Mouse (Mus musculus): ENCODE data around the gene Gm49345. TPM values are rescaled to one million over a fixed set of nuclear protein-coding genes. Genes with fewer than 3 reads are reported as not detected.
A peak's percentile ranks its signal among the peaks of the same experiment; 100 is the strongest.

Gene Gm49345
- total RNA-seq (2012; rRNA removed) = not detected in 2 replicates
- not detected in 2 replicates for total RNA-seq (2014; rRNA removed)
- 1.2 and 1.5 TPM in 2 replicates for polyA plus RNA-seq (2012; ENCODE audit: insufficient read length, low read depth)

GRCm38 (mm10) chr13:67637294-67638007, at the start of gene Gm49345, which contains the start of gene Zfp729a:
Gene Gm49345, minus strand, starts transcription at chr13:67637769.
Gene Zfp729a, minus strand, starts transcription at chr13:67637791.
- in situ Hi-C loops (cut with MboI; ENCODE audit: low pct_ligation_motif_present, low pct_unique_long_range_greater_than_20kb, low sequenced_read_pairs) = no loop called here
- no peaks in the 10 kb centered on the region for H3K9me3 ChIP-seq (replicated peaks; ENCODE audit: low read length)
- TF ChIP-seq IRF4 (IDR thresholded peaks at IDR 0.05; ENCODE audit: low read depth, low read length) (peak; percentile 43; the same call in 1 of the 2 replicates), ETS1 (conservative IDR thresholded peaks at IDR 0.05; ENCODE audit: low read depth, low read length) (0 out of 2 replicates have a peak, but pooled peaks have one; percentile 12), ZNF384 (IDR thresholded peaks at IDR 0.05; ENCODE audit: low read depth, low read length) (peak; percentile 52; the same call in 1 of the 2 replicates), USF1 (IDR thresholded peaks at IDR 0.05; ENCODE audit: low read depth, low read length) (peak; percentile 74), KAT2A (IDR thresholded peaks at IDR 0.05; ENCODE audit: insufficient replicate concordance, low read length) (peak; percentile 95), GABPA (IDR thresholded peaks at IDR 0.05; ENCODE audit: insufficient replicate concordance, low read depth, low read length) (peak; percentile 49; the same call in 1 of the 2 replicates), ZMIZ1 (IDR thresholded peaks at IDR 0.05; ENCODE audit: low read depth, low read length) (no peak), SIN3A (IDR thresholded peaks at IDR 0.05; ENCODE audit: low read length) (0 out of 2 replicates have a peak, but pooled peaks have one; percentile 77), HCFC1 (IDR thresholded peaks at IDR 0.05; ENCODE audit: low read depth, low read length) (peak; percentile 94), RAD21 (IDR thresholded peaks at IDR 0.05; ENCODE audit: low read depth, low read length) (peak; percentile 47), MEF2A (IDR thresholded peaks at IDR 0.05; ENCODE audit: borderline replicate concordance, low read depth, low read length) (no peak), TCF12 (IDR thresholded peaks at IDR 0.05; ENCODE audit: low read depth, low read length) (peak; percentile 52; the same call in 1 of the 2 replicates), MYC (IDR thresholded peaks at IDR 0.05; ENCODE audit: low read depth, low read length) (peak; percentile 95), MAX (IDR thresholded peaks at IDR 0.05; ENCODE audit: low read length) (peak; percentile 98), MAFK (IDR thresholded peaks at IDR 0.05; ENCODE audit: insufficient replicate concordance, low read length) (no peak), TBP (conservative IDR thresholded peaks at IDR 0.05; ENCODE audit: low read depth, low read length) (peak; percentile 88), CTCF (conservative IDR thresholded peaks at IDR 0.05 in 1 of 2, IDR thresholded peaks at IDR 0.05 in 1 of 2; ENCODE audit: low read depth in 2 of 2, low read length in 2 of 2) (peak; percentile 21 to 68; a peak in 3 of 4 replicates), SMC3 (IDR thresholded peaks at IDR 0.05; ENCODE audit: low read depth, low read length) (peak; percentile 43), POLR2A (IDR thresholded peaks at IDR 0.05; ENCODE audit: low read depth, low read length) (peak; percentile 66), USF2 (conservative IDR thresholded peaks at IDR 0.05; ENCODE audit: low read depth, low read length) (peak; percentile 44), NRF1 (IDR thresholded peaks at IDR 0.05; ENCODE audit: low read depth, low read length) (0 out of 2 replicates have a peak, but pooled peaks have one; percentile 22), NELFE (IDR thresholded peaks at IDR 0.05; ENCODE audit: low read depth, low read length) (no peak), UBTF (IDR thresholded peaks at IDR 0.05; ENCODE audit: low read depth, low read length) (no peak), ELF1 (IDR thresholded peaks at IDR 0.05; ENCODE audit: low read depth, low read length) (peak; percentile 95), BHLHE40 (IDR thresholded peaks at IDR 0.05; ENCODE audit: low read depth, low read length) (peak; percentile 95), POLR2AphosphoS2 (IDR thresholded peaks at IDR 0.05; ENCODE audit: low read depth, low read length) (no peak)
- H3K36me3 ChIP-seq (replicated peaks in 1 of 2; ENCODE audit: control insufficient read depth in 1 of 2, insufficient read depth in 1 of 2, low read length in 1 of 2) = peaks cover 4% of the 10 kb centered on the region in 2 experiments
- peak within 1 kb of the TSS; percentile 40 for H3K4me2 ChIP-seq (ENCODE audit: insufficient read depth, low read depth, poor library complexity, severe bottlenecking)
- peak within 1 kb of the TSS; percentile 75 for H3K27ac ChIP-seq (ENCODE audit: insufficient read depth, low read depth)
- 0 out of 2 replicates have a peak, but pooled peaks cover 5% of the 10 kb centered on the region for H3K79me2 ChIP-seq (replicated peaks; ENCODE audit: control insufficient read depth, extremely low read depth, insufficient read depth, poor library complexity, severe bottlenecking)
- H3K4me3 ChIP-seq (replicated peaks in 1 of 3; ENCODE audit: low read depth in 2 of 3, low read length in 2 of 3, poor library complexity in 1 of 3) = peak within 1 kb of the TSS; percentile 64 to 100 (median 92)
- dilution Hi-C loops (cut with MboI; ENCODE audit: extremely low pct_ligation_motif_present, extremely low pct_unique_long_range_greater_than_20kb, low sequenced_read_pairs) = no loop called here
- DNase-seq (ENCODE audit: extremely low read depth) = peak; percentile 91
- peak within 1 kb of the TSS; percentile 98 for H3K9ac ChIP-seq (ENCODE audit: insufficient read depth, low read depth)
- H3K27me3 ChIP-seq (replicated peaks) = no peaks in the 10 kb centered on the region
- peaks cover 0 to 4% of the 10 kb centered on the region in 2 experiments; a peak in 1 of 4 replicates for H3K4me1 ChIP-seq (ENCODE audit: control insufficient read depth in 1 of 2, insufficient read depth in 2 of 2)
